Mouse (Mus musculus) heart, postnatal 14 days (tissue): ENCODE measurements at regions not wholly inside any gene's neighbourhood (a gene's known extent, or its start where the extent isn't known, plus 50 kb on each side); places are given as distances from the start of the nearest gene placed in this dataset.
A peak's percentile ranks its signal among the peaks of the same experiment; 100 is the strongest.
"Not testable (repeated sequence)": the region's sequence is repeated elsewhere in the genome, so short reads cannot be mapped to it uniquely, and the experiment has no call there.

Source experiments
- DNase-seq, 2 experiments: peaks; one replicate each; pipeline ENCODE4 v3.0.0; 2021 to 2022
- intact Hi-C: fragments of 180-260 bp; cut with DNase I; formaldehyde crosslinking; loops from one replicate; pipeline ENCODE4 v1.15.1; 2025

GRCm38 (mm10) chr15:59746290-59746689 is 270.1 kb downstream of the 4933412E24Rik start:
- intact Hi-C loops = no loop called here
- no peak for DNase-seq

GRCm38 (mm10) chr15:59744411-59744931 is 271.9 kb downstream of the 4933412E24Rik start:
- intact Hi-C loops = loop anchor here (5.0 kb wide), 1 partner anchor 92 kb away; no protein-coding TSS in a partner anchor
- no peak for DNase-seq

- intact Hi-C loops = no loop called here
- DNase-seq = no peak
These were observed 277.2 kb downstream of the 4933412E24Rik start for GRCm38 (mm10) chr15:59739197-59739596.

- DNase-seq = no peak
- intact Hi-C loops = no loop called here
These were observed 279.2 kb downstream of the 4933412E24Rik start for GRCm38 (mm10) chr15:59737247-59737646.

- intact Hi-C loops = no loop called here
These were observed 282.0 kb downstream of the 4933412E24Rik start for GRCm38 (mm10) chr15:59734376-59734775.

GRCm38 (mm10) chr15:59733932-59734331 is 282.5 kb downstream of the 4933412E24Rik start:
- intact Hi-C loops = no loop called here
- no peak for DNase-seq

More at GRCm38 (mm10) chr15:59734376-59734775, 282.0 kb downstream of the 4933412E24Rik start:
- DNase-seq = no peak

GRCm38 (mm10) chr15:59733031-59733810 is 283.2 kb downstream of the 4933412E24Rik start:
- intact Hi-C loops = no loop called here
- DNase-seq = no peak

GRCm38 (mm10) chr15:59731129-59731528 is 285.3 kb downstream of the 4933412E24Rik start:
- no peak for DNase-seq
- intact Hi-C loops = no loop called here

GRCm38 (mm10) chr15:59728817-59729560 is 287.4 kb downstream of the 4933412E24Rik start:
- intact Hi-C loops = no loop called here
- DNase-seq = no peak

- peak; percentile 37 to 55 for DNase-seq
- intact Hi-C loops = no loop called here
These were observed 288.2 kb downstream of the 4933412E24Rik start for GRCm38 (mm10) chr15:59728131-59728601.

GRCm38 (mm10) chr15:59725881-59726280 is 290.5 kb downstream of the 4933412E24Rik start:
- DNase-seq = no peak
- intact Hi-C loops = no loop called here

GRCm38 (mm10) chr15:59722661-59723413 is 293.6 kb downstream of the 4933412E24Rik start:
- intact Hi-C loops = no loop called here
- no peak for DNase-seq

GRCm38 (mm10) chr15:59721420-59721819 is 295.0 kb downstream of the 4933412E24Rik start:
- DNase-seq = no peak
- intact Hi-C loops = no loop called here

- DNase-seq = no peak
- intact Hi-C loops = no loop called here
These were observed 295.4 kb downstream of the 4933412E24Rik start for GRCm38 (mm10) chr15:59721018-59721417.

GRCm38 (mm10) chr15:59720149-59720548 is 296.3 kb downstream of the 4933412E24Rik start:
- intact Hi-C loops = no loop called here
- DNase-seq = no peak

GRCm38 (mm10) chr15:59719383-59720128 is 296.9 kb downstream of the 4933412E24Rik start:
- intact Hi-C loops, DNase-seq: not testable (repeated sequence)

GRCm38 (mm10) chr15:59716872-59717271 is 299.5 kb downstream of the 4933412E24Rik start:
- DNase-seq = no peak
- intact Hi-C loops = no loop called here

- intact Hi-C loops = no loop called here
- no peak for DNase-seq
These were observed 300.5 kb downstream of the 4933412E24Rik start for GRCm38 (mm10) chr15:59715951-59716350.

- intact Hi-C loops = no loop called here
- no peak for DNase-seq
These were observed 302.3 kb downstream of the 4933412E24Rik start for GRCm38 (mm10) chr15:59713965-59714739.
